Mouse (Mus musculus) intestine, embryonic 14.5 days (tissue): ENCODE data around the gene Zic1. TPM values are rescaled to one million over a fixed set of nuclear protein-coding genes. Genes with fewer than 3 reads are reported as not detected.

Experiments used
- ATAC-seq: fragments of 200-750 bp; cut with Nextera tagmentation; replicated peaks from 2 replicates; pipeline ENCODE4 v1.8.0; 2017; ENCODE audit warnings: low read depth, moderate number of reproducible peaks, moderate TSS enrichment, moderate library complexity; ENCODE audit not compliant: low FRiP score, low TSS enrichment
- DNase-seq: peaks from one replicate; pipeline ENCODE4 v3.0.0-alpha.2; 2018; ENCODE audit warnings: low spot score
- H3K27ac ChIP-seq: fragments of 300-500 bp; sonication (generic); 2 replicates; pipeline ENCODE4 v1.5.1; 2014; ENCODE audit warnings: low read depth, mild to moderate bottlenecking, control low read depth
- H3K27me3 ChIP-seq: fragments of 300-500 bp; sonication (generic); replicated peaks from 2 replicates; pipeline ENCODE4 v1.6.1; 2014; ENCODE audit warnings: low read length, control low read depth; ENCODE audit not compliant: control insufficient read depth, insufficient read depth
- H3K36me3 ChIP-seq: fragments of 300-500 bp; sonication (generic); 2 replicates; pipeline ENCODE4 v1.6.1; 2014; ENCODE audit warnings: low read length, control low read depth; ENCODE audit not compliant: control insufficient read depth, insufficient read depth
- H3K4me1 ChIP-seq: fragments of 300-500 bp; sonication (generic); replicated peaks from 2 replicates; pipeline ENCODE4 v1.6.1; 2014; ENCODE audit warnings: low read length, control low read depth, mixed read lengths; ENCODE audit not compliant: control insufficient read depth, insufficient read depth
- H3K4me2 ChIP-seq: fragments of 300-500 bp; sonication (generic); 2 replicates; pipeline ENCODE4 v1.6.1; 2014; ENCODE audit warnings: low read length
- H3K4me3 ChIP-seq: fragments of 300-500 bp; sonication (generic); 2 replicates; pipeline ENCODE4 v1.5.1; 2014; ENCODE audit warnings: low read depth, low read length, control low read depth, mixed read lengths
- H3K9ac ChIP-seq: fragments of 300-500 bp; sonication (generic); 2 replicates; pipeline ENCODE4 v1.6.1; 2014; ENCODE audit warnings: mild to moderate bottlenecking, low read length
- H3K9me3 ChIP-seq: fragments of 300-500 bp; sonication (generic); 2 replicates; pipeline ENCODE4 v1.6.1; 2016; ENCODE audit warnings: low read length, control low read depth; ENCODE audit not compliant: control insufficient read depth
- WGBS: fragments of 180-500 bp; shearing (Covaris S2); extraction: QIAGEN DNeasy Blood & Tissue Kit; methylation state at CpG from one replicate; pipeline ENCODE4 v1.1.7; 2014; 5-methylcytosine and 5-hydroxymethylcytosine counted together
- polyA plus RNA-seq: library from polyadenylated mRNA; unstranded; fragments of >200 nt; fragmentation: Nextera tagmentation; extraction: Ambion mirVana; gene quantifications from 2 replicates; pipeline ENCODE4 v1.2.1, GENCODE M21; 2014

The Zic1 gene
- polyA plus RNA-seq, 1 experiment from 2014 or later, result not detected

GRCm38 (mm10) chr9:91354434-91355269 lies 11.0 kb downstream of the Zic1 start:
- H3K9ac ChIP-seq, result no peak overlapping the region
- DNase-seq, result no peak

GRCm38 (mm10) chr9:91353551-91354433 lies 11.8 kb downstream of the Zic1 start:
- Histone ChIP-seq H3K9me3 (no peaks in the 10 kb centered on the region), H3K27me3 (peaks cover 95% of the 10 kb centered on the region), H3K36me3 (no peaks in the 10 kb centered on the region), H3K4me2 (no peak overlapping the region), H3K27ac (no peak overlapping the region), H3K4me1 (no peaks in the 10 kb centered on the region), H3K4me3 (no peak overlapping the region), H3K9ac (no peak overlapping the region)
- WGBS, result 2% methylated on average over 37 of the region's 37 CpGs
- DNase-seq, result peak; percentile 53
- ATAC-seq, result no peak

More at GRCm38 (mm10) chr9:91354434-91355269, 11.0 kb downstream of the Zic1 start:
- H3K36me3 ChIP-seq, result no peaks in the 10 kb centered on the region
- H3K27me3 ChIP-seq, result peaks cover 97% of the 10 kb centered on the region
- H3K4me1 ChIP-seq, result no peaks in the 10 kb centered on the region
- H3K4me3 ChIP-seq, result no peak overlapping the region
- H3K9me3 ChIP-seq, result no peaks in the 10 kb centered on the region
- H3K4me2 ChIP-seq, result no peak overlapping the region
- no peak overlapping the region for H3K27ac ChIP-seq
- 4% methylated on average over 22 of the region's 22 CpGs for WGBS
- no peak for ATAC-seq

- Histone ChIP-seq H3K27ac (no peak overlapping the region), H3K9me3 (no peaks in the 10 kb centered on the region), H3K4me3 (no peak overlapping the region), H3K27me3 (peaks cover 93% of the 10 kb centered on the region), H3K36me3 (no peaks in the 10 kb centered on the region), H3K9ac (no peak overlapping the region), H3K4me1 (no peaks in the 10 kb centered on the region), H3K4me2 (no peak overlapping the region)
- DNase-seq, result no peak
- no peak for ATAC-seq
- WGBS, result under 1% methylated on average over 15 of the region's 15 CpGs
Observed at GRCm38 (mm10) chr9:91352786-91353185, 12.8 kb downstream of the Zic1 start.

GRCm38 (mm10) chr9:91351961-91352411 lies 13.6 kb downstream of the Zic1 start:
- no peak for ATAC-seq
- peak; percentile 57 for DNase-seq
- no peaks in the 10 kb centered on the region for H3K4me1 ChIP-seq
- no peaks in the 10 kb centered on the region for H3K9me3 ChIP-seq
- H3K4me3 ChIP-seq, result no peak overlapping the region
- no peak overlapping the region for H3K27ac ChIP-seq
- H3K9ac ChIP-seq, result no peak overlapping the region
- WGBS, result 2% methylated on average over 13 of the region's 13 CpGs
- H3K36me3 ChIP-seq, result no peaks in the 10 kb centered on the region
- H3K27me3 ChIP-seq, result peaks cover 90% of the 10 kb centered on the region
- no peak overlapping the region for H3K4me2 ChIP-seq

- WGBS, result 2% methylated on average over 5 of the region's 5 CpGs
- DNase-seq (peak; percentile 52), ATAC-seq (no peak)
- peaks cover 84% of the 10 kb centered on the region for H3K27me3 ChIP-seq
- H3K27ac ChIP-seq, result no peak overlapping the region
- H3K4me1 ChIP-seq, result no peaks in the 10 kb centered on the region
- no peak overlapping the region for H3K4me2 ChIP-seq
- H3K36me3 ChIP-seq, result no peaks in the 10 kb centered on the region
- no peaks in the 10 kb centered on the region for H3K9me3 ChIP-seq
- no peak overlapping the region for H3K4me3 ChIP-seq
- no peak overlapping the region for H3K9ac ChIP-seq
Observed at GRCm38 (mm10) chr9:91351361-91351760, 14.2 kb downstream of the Zic1 start.

GRCm38 (mm10) chr9:91350861-91351291 lies 14.7 kb downstream of the Zic1 start:
- DNase-seq (no peak), ATAC-seq (no peak)
- H3K27me3 ChIP-seq, result peaks cover 79% of the 10 kb centered on the region
- H3K4me2 ChIP-seq, result no peak overlapping the region
- no peak overlapping the region for H3K9ac ChIP-seq
- 0% methylated on average over 14 of the region's 14 CpGs for WGBS
- H3K4me3 ChIP-seq, result no peak overlapping the region
- no peaks in the 10 kb centered on the region for H3K36me3 ChIP-seq
- H3K4me1 ChIP-seq, result no peaks in the 10 kb centered on the region
- H3K27ac ChIP-seq, result no peak overlapping the region
- no peaks in the 10 kb centered on the region for H3K9me3 ChIP-seq

- Histone ChIP-seq H3K9ac (no peak overlapping the region), H3K9me3 (no peaks in the 10 kb centered on the region), H3K27ac (no peak overlapping the region), H3K4me3 (no peak overlapping the region), H3K4me2 (no peak overlapping the region), H3K36me3 (no peaks in the 10 kb centered on the region), H3K4me1 (no peaks in the 10 kb centered on the region), H3K27me3 (peaks cover 73% of the 10 kb centered on the region)
- WGBS, result 2% methylated on average over 16 of the region's 16 CpGs
- ATAC-seq, result no peak
- peak; percentile 56 for DNase-seq
Observed at GRCm38 (mm10) chr9:91350211-91350791, 15.3 kb downstream of the Zic1 start.

GRCm38 (mm10) chr9:91348746-91349145 lies 16.9 kb downstream of the Zic1 start:
- Histone ChIP-seq H3K4me1 (no peaks in the 10 kb centered on the region), H3K9me3 (no peaks in the 10 kb centered on the region), H3K27me3 (peaks cover 58% of the 10 kb centered on the region), H3K9ac (no peak overlapping the region), H3K36me3 (no peaks in the 10 kb centered on the region), H3K27ac (no peak overlapping the region), H3K4me3 (no peak overlapping the region), H3K4me2 (no peak overlapping the region)
- no peak for DNase-seq
- WGBS, result 14% methylated on average over 1 of the region's 1 CpGs
- ATAC-seq, result no peak
